Mouse (Mus musculus): Measurements from ENCODE around the gene Cdk9. TPM values are rescaled to one million over a fixed set of nuclear protein-coding genes. Genes with fewer than 3 reads are reported as not detected.
A peak's percentile ranks its signal among the peaks of the same experiment; 100 is the strongest.

The Cdk9 gene
- total RNA-seq, 2 experiments from 2014 or later, result 38.2 to 46.0 TPM

DNA sequence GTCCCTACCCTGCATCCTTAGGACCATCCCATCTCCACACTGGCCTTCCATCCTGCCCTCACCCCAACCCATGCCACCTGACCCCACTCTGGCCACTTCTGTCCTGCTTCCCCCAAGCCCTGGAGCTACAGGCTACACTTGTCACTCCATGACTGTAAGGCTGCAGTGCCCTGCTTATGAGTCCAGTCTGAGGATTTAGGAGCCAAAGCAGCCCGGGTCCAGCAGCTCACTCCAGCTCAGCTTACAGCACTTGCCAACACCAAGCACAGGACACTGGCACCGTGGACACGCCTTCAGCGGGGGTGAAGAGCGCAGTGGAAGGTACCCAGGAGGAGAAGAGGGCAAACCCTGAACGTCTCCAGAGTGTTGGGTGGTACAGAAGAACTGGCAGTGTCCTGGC lies 5.9 kb downstream of the Cdk9 start:
- peak; percentile 4 for DNase-seq

DNA sequence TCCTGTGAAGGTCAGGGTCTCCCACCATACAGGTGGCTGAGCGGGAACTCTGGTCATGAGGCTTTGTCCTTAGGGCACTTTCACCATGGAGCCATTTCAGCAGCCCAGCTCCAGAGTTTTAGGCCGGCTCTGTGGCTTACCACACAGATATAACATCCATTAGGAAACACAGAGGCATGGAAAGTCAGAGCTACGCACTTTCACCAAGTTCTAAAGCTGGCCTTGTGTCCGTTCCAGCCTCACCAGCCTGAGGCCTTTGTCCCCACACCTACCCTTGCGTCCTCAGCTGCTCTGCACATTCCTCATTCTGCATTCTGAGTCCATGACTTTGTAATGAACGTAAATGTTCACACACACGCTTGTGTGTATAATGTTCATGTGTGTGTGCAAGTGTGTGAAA lies 7.9 kb downstream of the Cdk9 start:
- DNase-seq, result no peak

DNA sequence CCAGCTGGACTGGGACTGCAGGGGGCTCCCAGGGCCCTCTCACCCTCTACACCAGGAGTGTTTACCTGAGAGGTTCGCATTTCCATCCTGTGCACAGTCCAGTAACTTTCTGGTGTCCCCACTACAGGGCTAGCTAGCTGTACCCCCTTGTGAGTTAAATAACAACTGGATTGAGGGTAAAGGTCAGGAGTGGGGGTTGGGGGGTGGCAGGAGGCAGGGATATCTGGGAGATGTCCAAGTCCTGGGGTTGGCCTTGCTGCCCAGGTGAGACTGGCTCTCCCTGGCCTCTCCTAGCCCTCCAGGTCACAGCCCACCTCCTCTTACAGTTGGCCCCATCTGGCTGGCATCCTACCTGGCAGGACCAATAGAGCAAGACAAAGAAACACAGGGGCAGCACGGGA lies 8.9 kb downstream of the Cdk9 start, which contains the start of gene Fpgs:
TSS of gene Fpgs (minus strand) at position 125 of the 401 bp plus-strand sequence.
- DNase-seq, result no peak

DNA sequence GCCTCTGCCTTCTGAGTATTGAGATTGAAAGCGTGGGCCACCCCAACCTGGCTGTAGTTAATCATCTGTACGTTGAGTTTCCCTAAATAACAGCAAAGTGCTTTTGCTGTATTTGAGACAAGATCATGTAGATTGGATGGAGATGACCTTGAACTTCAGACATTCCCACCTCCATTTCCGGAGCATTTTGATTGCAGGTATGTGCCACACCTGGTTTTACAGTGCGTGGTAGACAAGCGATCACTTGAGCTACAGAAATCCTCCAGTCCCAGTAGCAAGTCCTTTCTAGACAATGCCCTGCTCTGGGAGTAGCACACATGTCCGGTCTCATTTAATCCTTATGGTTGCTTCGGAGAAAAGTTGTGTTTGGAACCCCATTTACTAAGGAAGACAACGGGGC lies 9.8 kb downstream of the Cdk9 start:
- DNase-seq, result no peak

DNA sequence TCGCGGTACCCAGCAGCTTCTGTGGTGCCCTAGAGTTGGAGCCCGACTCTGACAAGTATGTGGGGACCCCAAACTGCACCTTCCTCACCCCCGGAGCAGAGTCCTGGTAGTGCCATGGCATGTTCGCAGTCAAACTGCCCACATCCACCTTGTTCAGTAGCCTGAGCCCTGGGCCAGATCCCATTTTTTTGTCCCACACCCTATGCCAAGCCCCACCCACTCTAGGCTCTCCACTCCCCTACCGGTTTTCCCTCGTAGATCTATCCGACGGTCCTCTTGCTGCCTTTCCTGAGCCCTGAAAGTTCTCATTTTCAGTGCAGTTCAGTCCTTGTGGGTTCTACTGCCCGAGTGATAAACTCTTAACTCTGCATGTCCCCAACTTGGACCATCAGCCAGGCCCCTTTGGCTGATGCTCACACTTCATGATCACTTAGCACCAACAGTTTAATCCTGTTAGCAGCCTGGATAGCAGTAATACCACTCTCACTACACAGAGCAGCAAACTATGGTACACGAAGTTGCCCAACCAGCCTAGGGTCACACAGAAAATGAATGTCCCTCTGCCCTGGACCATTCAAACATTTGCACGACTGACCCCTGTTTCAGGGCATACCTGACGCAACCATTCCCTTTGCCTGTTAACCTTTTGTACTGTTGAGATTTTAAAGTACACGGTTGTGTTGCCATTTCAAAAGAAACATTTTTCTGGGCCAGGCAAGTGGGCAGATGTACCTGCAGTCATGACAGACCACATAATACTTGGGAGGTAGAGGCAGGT lies 11.7 kb downstream of the Cdk9 start:
- DNase-seq, result peak; percentile 10

DNA sequence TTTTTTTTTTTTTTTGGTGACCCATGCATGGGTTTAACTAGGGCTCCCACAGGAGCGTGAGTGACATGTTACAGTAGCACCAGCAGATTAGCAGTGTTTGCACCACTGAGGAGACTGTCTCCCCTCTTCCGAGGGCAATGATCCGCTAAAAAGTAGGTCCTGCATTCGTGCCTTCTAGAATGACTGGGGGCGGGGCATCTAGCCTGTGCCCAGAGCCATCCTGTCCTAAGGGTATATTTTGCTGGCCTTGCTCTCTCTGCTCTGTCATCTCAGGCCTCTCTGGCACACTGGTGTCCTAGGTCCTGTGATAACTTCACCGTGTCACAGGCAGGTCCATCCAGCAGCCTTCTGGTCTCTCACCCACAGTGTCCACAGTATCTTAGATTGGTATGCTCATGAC lies 13.2 kb downstream of the Cdk9 start:
- no peak for DNase-seq

DNA sequence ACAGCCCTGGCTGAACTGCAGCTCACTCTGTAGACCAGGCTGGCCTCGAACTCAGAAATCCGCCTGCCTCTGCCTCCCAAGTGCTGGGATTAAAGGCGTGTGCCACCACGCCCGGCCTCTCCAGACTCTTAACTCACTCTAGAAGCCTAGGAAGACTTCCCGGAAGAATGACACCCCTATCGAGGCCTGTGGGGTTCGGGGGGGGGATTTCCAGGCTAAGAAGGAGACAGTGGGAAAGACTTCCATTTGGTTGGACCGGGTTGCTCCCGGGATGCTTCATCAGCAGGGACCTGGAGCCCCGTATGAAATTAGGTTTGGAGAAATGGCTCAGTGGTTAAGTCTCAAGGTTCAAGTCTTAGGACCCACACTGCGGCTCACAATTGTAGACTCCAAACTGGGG lies 18.2 kb downstream of the Cdk9 start:
- no peak for DNase-seq

DNA sequence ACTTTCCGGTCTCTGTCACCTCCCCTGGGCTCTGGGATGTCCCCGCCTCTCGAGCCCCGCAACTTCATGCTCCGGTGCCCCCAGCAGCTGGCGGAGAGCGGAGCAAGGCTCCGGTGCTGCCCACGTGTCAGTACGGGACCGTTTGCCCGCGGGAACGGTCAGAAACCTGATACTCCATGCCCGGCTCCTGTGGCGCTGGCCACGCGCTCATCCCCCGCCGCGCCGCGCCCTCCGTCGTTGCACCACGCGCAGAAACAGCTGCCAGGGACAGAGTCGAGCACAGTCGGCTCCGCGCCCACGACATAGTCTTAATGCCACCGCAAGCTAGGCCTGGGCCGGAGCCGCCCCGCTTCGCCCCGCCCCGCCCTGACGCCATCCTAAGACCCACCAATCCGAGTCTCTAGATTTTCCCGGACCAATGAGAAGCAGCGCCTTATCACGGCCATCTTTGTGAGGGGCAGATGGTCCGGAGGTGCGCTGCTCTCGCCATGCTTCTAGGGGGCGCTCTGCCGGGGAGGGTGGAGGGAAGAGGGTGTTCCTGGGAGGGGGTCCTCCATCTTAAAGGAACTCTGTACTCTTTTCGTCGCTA lies 19.0 kb downstream of the Cdk9 start:
- peak; percentile 98 for DNase-seq

DNA sequence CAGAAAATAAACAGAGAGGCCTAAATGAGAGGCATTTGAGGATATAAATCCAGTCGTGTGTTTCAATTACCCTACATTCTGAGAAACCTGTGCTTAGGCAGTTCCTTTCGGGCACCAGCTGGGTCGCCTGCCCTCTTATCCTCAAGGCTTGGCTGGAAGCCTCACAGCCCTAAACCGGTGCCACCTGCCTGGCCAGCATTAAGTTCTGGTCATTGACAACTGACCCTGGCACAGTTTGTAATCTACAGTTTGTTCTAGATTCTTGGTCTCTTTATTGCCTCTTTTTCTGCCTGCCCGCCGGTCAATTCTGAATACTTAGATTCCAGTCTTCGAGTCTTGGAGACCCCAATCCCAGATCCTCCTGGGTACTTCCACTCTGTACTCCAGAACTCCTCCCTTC lies 19.6 kb downstream of the Cdk9 start:
- DNase-seq, result no peak

DNA sequence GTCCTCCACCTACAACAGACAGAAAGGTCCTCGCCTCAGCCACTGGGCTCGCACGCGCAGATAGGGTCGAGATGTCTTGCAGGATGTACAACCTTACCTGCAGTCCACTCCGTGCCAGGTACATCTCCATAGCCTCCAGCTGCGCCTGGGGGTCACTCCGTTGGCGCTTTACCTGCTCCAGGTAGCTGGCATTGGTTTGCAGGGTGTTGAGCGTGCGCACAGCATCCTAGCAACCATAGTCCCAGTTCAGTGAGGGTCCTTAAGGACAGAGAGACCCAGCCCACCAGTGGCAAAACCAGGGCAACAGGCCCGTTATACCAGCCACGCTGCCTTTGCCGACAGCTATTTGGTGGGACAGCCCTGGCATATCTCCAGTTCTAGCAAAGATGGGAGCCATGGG lies 20.4 kb downstream of the Cdk9 start:
- no peak for DNase-seq

DNA sequence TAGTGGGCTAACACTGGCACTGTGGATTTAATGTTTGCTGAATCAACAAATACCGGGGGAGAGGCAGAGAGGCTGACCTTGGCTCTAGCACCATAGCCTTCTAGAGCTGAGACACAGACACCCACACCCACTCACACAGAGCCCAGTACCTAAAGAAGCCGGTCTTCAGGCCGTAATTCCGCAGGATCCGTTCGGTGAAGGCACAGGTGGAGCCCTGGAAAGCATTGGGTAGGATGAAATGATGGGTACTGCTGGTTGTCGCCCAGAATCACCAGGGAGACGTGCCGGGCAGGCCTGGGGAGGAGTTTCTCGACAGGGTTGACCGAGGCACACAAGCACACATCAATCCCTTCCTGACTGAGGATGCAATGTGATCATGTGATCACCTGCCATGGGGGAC lies 21.8 kb downstream of the Cdk9 start:
- DNase-seq, result no peak

DNA sequence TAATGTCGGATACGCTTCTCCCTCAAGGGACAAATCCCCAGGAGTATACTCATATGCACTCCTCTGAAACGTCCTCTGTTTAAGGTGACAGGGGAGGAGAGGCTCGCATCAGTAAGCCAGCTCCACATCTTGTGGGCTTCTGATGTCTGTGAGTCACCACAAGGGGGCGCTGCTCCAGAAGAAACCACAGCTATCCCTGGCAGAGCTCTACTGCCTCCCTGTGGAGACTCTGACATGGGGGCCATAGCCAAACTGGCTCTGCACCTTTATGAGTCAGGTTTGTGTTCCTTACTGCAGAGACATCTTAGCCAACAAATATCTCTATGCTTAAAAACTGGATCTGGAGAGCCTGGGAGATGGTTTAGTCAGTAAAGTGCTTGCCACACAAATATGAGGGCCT lies 23.5 kb downstream of the Cdk9 start:
- peak; percentile 95 for DNase-seq

DNA sequence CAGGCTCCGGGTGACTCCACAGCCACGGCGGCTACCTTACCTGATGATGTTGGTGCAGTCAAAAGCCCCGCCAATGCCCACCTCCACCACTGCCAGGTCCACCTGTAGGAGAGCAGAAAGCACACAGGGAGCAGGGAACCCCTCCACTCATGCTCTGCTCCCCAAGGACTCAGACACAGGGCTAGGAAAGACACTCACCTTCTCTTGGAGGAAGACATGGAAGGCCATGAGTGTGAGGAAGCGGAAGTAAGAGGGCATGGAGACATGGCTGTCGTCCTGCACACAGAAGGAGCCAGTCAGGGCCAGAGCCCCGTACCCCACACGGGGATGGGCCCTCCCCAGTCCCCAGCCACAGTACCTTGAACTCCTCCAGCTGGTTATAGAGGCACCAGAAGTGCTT lies 25.3 kb downstream of the Cdk9 start:
- DNase-seq, result no peak

DNA sequence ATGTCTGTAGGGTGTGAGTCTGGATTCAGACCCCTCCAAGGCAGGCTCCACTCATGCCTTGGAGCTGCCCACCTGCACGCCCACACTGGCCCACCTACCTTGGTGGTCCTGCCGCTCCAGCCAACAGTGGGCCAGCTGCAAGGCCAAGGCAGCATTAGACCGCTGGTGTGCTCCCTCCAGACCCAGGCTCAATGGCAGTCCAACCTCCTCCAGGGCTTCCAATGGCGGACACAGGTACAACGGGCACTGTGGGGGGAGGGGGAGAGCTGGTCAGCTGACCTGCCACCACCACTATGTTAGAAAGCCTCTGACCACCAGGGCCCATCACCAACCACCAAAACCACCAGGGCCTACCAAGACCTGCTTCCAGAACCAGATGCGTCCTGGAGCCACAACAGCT lies 26.2 kb downstream of the Cdk9 start:
- DNase-seq, result no peak

DNA sequence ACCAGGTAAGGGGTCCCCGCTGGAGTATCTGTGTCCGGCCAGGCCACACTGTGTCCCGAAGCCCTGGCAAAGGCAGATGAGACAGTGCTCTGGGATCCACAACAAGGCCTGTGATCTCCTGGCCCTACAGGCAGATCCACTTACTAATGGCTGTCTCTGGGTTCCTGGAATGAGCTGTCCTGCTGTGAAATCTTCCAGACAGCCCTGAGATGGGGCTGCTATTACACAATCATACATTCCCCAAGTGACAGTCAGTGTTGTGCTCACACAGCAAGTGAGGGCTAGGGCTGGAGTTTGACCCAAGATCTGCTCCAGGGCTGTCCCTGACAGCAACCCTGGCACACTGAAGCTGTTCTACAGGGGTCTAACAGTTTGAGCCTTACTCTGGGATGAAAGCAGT lies 27.1 kb downstream of the Cdk9 start:
- DNase-seq, result no peak

DNA sequence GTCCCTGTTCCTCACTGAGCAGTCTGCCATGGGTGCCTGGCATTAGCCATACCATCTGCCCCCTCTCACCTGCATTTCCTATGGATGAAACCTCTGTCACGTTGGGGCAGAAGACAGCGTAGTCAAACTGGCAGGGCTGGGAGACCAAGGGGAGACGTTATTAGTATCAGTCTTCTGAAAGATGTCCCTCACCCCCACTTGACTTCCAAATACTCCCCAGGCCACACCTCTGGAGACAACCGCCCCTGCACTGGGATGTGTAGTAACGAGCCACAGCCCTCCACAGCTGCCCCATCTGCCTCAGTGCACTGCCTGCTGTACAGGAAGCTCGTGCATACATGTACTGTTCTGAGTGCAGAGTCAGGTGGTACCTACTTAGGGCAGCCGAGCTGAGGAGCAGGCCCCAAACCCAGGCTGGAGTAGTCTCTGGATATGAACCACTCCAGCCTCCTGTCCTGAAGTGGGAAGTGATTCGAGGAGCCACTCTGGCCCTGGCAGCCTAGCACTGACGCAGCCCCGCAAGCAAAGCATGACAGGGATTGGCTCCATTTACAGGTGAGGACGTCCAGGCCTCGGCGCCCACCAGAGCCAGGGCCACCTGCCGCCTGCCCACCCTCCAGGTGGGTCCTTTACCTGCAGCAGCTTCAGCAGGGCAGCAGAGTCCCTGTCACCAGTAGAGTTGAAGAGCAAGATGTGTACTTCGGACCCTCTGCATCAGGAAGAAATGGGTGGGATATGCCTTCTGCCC lies 28.0 kb downstream of the Cdk9 start:
- DNase-seq, result no peak

DNA sequence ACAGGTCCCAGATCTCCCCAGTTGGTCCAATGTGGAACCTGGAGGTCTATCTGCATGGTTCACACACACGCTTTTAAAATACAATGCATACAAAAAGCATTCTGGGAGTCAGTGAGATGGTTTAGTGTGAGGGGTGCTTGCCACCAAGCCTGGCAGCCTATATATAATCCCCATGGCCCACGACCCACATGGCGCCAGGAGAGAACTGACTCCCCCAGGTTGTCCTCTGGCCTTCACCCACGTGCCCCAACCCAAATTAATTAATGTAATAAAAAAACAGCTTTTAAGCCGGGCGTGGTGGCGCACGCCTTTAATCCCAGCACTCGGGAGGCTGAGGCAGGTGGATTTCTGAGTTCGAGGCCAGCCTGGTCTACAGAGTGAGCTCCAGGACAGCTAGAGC lies 29.2 kb downstream of the Cdk9 start:
- DNase-seq, result no peak

DNA sequence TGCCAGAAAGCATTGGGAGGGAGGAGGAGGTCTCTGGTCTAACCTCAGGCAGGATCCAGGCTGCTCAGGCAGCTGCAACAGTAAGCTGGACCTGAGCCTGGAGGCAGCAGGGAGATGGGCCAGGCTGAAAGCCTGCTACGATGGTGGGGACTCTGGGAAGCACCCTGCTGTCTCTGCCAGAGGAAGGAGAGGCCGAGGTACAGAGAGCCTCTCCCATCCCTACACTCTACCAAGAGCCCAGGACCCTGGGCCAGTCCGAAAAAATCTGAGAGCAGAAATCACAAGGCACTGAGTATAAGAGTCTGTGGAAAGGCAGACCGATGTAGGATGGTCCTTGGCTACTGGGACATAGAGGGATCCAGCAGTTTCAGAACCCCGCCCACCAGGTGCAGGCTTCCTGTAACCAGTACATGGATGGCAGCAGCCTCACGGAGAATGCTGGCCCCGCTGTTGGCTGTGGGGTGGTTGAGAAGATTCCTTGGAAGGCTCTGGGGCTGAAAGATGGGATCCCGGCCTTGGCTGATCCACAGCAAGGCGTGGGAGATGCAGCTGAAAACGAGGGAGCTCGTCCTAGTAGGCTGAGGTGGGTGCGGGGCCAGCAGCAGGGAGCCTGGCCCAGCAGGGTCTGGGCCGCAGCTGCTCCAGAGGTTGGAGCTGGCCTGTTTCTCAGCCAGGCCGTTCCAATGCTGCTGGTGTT lies 30.0 kb downstream of the Cdk9 start:
- no peak for DNase-seq

DNA sequence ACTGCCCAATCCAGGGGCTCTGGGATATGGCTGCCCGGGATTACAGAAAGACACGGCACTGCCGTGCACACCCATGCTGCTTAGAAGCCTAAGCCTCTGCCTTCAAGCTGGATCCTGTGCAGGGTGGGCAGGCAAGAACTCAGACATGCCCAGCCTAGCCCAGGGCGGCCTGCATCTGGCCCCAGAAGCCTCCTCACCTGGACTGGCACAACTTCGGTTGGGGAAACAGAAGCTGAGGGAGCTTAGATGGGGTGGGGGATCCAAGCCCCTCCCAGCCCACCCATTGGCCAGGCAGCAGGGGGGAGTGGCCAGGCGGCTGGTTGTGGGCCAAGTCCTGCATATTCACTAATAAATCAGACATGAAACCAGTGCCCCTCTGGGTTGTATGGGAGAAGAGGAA lies 31.1 kb downstream of the Cdk9 start:
- DNase-seq, result no peak

DNA sequence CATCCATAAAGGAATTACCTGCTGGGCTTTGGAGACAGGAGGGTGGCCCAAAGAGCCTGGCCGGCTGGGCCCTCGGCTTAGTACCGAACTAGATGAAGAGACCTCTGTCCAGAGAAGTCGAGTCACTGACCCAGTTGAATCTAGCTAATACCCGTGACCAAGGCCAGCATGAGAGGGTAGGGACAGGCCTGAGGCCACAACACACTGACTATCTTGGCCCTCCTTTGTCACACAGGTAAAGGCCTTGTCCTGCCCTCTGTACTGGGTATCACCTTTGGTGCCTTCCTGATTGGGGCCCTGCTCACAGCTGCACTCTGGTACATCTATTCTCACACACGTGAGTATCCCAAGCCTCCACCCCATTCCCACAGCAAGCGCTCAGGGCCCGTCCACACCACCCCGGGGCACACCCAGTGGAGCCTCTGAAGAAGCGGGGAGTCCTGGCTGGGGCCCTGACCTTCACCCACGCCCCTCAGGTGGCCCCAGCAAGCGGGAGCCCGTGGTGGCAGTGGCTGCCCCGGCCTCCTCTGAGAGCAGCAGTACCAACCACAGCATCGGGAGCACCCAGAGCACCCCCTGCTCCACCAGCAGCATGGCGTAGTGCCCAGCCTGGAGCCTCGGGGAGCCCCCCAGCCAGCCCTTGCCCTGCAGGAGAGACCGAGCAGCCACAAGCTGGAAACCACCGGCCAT lies 31.8 kb downstream of the Cdk9 start:
- no peak for DNase-seq

DNA sequence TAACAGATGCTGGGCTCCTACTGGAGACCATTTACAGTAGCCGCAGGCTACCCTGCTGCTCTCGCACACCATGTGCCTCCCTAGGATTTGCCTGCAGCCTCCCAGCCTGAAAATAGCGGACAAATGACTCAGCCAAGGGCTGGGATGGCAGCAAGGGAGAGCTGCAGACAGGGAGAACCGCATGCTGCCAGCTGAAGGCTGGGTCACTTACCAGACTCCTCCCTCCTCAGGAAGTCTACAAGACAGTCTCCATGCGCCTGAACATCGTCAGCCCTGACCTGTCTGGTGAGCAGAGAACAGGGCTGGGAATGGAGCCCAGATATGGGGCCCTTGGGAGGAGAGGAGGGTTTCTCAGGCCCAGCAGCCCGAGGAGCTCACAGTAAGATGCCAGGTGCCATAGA lies 32.8 kb downstream of the Cdk9 start:
- DNase-seq, result peak; percentile 56

DNA sequence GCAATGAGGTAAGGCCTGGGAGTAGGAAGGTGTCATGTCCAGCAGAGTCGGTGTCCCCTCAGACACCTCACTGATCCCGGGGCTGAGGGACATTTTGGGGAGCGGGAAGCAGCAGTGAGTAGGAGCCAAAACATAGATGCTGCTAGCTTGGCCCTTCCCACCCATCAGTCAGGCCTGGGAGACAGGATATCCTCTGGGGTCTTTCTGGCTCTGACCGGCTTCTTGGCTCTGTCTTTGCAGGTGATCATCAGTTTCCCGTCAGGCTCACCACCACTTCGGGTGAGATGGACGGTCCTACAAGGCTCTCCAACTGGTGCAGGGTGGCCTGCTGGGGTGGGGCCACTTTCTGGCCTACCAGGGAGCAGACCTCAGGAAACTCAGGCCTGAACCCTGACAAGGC lies 35.2 kb downstream of the Cdk9 start:
- DNase-seq, result no peak

DNA sequence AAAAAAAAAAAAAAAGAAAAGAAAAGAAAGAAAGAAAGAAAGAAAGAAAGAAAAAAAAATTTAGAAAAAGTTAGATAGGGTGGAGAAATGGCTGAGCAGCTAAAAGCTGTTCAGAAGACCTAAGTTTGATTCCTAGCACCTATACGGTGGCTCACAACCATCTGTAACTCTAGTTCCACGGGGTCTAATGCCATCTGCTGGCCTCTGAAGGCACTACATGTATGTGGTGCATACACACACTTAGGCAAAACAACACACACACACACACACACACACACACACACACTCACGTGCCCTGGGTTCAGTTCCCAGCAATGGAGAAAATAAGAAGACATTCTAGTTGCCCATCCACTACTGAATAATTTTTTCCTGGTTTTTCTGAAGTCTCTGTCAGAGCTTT lies 36.1 kb downstream of the Cdk9 start:
- no peak for DNase-seq

Measured in heart, postnatal 4 days (tissue).